Mouse (Mus musculus): ENCODE measurements around the gene Rtbdn.

DNA sequence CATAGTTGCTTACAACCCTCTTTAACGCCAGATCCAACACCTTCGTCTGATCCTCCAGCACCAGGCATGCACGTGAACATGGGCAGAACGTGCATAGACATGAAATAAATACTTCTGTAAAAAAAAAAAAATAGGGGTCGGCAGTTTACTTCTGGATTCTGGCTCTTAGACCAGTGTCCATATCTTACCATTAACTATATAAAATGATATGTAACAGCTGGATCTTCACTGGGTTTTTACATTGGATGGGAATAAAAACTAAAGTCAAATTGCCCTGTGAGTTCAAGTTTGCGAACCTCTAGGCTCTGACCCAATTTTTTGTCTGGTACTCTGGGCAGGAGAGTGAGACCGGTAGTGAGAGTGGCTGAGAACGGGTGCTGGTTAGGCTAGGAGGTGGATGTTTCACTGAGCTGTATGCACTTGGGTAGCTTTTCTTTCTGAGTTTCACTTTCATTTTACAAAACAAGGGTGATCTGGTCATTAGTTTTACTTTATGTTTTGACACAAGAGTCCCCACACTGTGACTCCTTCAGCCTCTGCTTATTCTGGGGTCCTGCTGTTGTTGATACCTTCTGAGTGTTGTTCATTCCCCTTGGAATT is 27.9 kb downstream of the Rtbdn start:
- TF ChIP-seq CTCF (IDR thresholded peaks at IDR 0.05; ENCODE audit: insufficient read depth, low read depth, low read length) = no peak
- TF ChIP-seq POLR2A (IDR thresholded peaks at IDR 0.05; ENCODE audit: insufficient read depth, low read depth, low read length) = no peak

Measured in olfactory bulb, adult 2 months (tissue).